Mouse (Mus musculus) CD4-positive, CD25-positive, alpha-beta regulatory T cell, adult 4 months (primary cell): ENCODE measurements around the gene Hpcal1. TPM values are rescaled to one million over a fixed set of nuclear protein-coding genes. Genes with fewer than 3 reads are reported as not detected.
"Not testable (repeated sequence)": the region's sequence is repeated elsewhere in the genome, so short reads cannot be mapped to it uniquely, and the experiment has no call there.

ENCODE experiments used
- ATAC-seq: one replicate; pipeline ENCODE4 v1.8.0; 2017
- polyA plus RNA-seq, 2 experiments: library from polyadenylated mRNA; unstranded; fragments of 100-300 nt; shearing (Covaris generic); gene quantifications; one replicate each; pipeline ENCODE4 v1.2.1; 2017

Hpcal1 gene
- polyA plus RNA-seq, 2 experiments from 2014 or later: 71.5 to 87.9 TPM

DNA sequence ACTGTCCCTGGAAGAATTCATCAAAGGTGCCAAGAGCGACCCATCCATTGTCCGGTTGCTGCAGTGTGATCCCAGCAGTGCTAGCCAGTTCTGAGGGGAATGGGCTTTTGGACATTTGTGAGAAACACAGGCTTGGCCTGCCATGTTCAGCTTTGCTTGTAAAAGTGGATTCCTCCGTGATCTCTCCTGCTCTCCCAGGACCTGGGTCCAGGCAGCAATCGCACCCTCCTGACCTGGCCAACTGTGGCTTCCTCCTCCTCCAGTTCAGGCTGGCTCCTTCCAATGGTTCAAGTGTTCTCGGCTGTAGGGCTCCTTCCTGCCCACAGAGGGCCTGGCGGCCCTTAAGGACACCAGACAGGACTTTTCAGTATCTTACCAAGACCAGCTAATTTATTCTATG, 100.5 kb downstream of the Hpcal1 start:
- no peak for ATAC-seq

DNA sequence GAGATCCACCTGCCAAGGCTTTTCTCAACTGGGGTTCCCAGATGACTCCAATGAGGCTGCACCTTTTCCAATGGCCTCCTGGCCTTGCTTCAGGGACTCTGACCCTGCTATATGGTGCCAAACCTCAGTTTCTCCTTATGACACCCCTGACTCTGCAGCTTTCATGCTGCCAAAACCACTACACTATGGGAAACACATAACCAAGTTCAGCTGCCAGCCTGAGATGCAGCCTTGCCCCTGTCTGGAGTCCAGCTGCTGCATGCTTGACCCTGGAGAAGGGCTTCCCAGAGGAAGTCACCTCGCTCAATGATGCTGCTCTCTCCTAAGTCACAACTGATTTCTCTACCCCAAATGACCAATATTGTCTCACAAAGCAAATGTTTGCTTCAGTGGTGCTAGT, 102.1 kb downstream of the Hpcal1 start:
- no peak for ATAC-seq

DNA sequence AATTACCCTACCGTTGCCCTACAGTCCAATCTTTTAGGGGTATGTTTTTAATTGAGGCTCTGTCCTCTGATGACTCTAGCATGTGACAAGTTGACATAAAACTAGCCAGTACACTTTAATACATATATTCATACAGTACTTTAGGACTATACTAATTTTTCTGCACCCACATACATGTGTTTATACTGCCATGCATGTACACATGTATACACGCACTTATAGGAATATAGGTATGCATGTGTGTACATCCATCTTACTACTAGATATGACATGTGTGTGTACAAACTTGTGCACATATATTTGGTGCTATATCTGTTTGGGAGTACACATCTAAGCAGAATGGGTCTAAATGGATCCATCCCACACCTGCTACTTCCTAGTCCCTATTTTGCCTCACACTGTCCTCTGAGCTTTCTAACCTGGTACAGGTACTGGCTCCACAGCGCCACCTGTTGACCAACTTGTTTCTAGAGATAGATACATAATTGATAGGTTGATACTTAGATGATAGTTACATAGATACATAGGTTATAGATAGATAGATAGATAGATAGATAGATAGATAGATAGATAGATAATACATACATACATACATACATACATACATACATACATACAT, 105.1 kb downstream of the Hpcal1 start:
- peak; percentile 71 for ATAC-seq

DNA sequence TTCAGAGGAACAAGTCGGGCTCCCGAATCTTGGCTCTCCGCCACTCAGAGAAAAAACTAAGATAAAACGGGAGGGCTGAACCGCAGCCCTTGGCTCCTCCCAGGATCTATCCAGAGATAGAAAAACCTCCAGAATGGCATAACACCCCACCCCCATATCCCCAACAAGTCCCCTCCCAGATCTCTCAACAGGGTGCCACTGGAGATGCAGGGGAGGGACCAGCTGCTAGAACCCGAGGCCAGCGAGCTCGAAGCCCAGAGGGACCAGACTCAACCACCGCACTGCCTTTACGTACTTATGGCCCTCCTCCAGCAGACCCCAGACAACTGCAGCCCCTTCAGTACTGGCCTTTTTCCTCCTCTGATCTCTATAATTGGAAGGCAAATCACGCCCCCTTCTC, 107.6 kb downstream of the Hpcal1 start:
- ATAC-seq: not testable (repeated sequence)

DNA sequence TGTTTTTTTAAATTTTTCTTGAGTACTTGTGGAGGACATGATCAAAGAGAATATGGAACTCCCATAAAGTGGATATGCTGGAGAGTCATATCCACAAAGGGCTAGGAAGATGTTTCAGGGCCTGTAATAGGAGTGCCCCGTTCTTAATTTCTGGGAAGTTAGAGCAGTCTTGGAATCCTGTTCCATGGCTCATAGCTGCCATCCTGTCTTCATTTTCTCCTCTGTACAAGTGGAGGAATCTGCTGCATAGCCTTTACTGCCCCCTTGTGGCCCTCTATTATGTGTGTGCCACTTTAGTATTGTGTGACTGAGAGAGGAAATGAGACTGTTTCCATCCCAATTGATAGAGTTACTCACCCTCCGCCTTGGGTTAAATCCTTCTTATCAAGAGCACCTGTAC, 117.9 kb downstream of the Hpcal1 start:
- peak; percentile 37 for ATAC-seq

DNA sequence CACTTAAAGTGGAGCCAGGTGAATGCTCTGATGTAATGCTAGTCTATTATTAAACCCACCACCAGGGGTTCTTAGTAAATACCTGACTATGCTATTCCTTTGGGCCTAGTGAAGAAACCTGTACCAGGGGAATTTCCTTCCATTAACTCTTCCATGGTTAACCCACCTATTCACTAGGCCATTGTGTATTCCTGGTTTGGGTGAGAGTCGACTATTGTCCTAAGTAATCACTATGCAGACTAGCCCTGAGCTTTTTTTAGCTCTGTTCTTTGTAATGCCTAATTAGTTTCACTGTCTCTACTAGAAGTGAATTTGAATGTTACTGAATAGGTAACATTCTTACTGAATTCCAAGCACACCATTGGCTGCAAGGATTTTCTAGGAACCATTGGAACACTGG, 144.6 kb downstream of the Hpcal1 start:
- not testable (repeated sequence) for ATAC-seq

Other genes with a start within 250 kb of the Hpcal1 start
- gene Odc1, start 146.1 kb upstream of the Hpcal1 start, polyA plus RNA-seq: 10 to 100 TPM; 16.6 to 23.3 TPM